Mouse (Mus musculus): Measurements from ENCODE around the gene Inpp4b.

Gene Inpp4b

GRCm38 (mm10) chr8:81827306-81827913, 485.1 kb downstream of the Inpp4b start:
- DNase-seq (ENCODE audit: extremely low read depth, low read depth), result no peak

GRCm38 (mm10) chr8:81831430-81831829, 489.1 kb downstream of the Inpp4b start:
- no peak for DNase-seq (ENCODE audit: extremely low read depth, low read depth)

- DNase-seq (ENCODE audit: extremely low read depth, low read depth), result no peak
These were observed 491.5 kb downstream of the Inpp4b start for GRCm38 (mm10) chr8:81833852-81834251.

GRCm38 (mm10) chr8:81840512-81840911, 498.2 kb downstream of the Inpp4b start:
- no peak for DNase-seq (ENCODE audit: extremely low read depth, low read depth)

- no peak for DNase-seq (ENCODE audit: extremely low read depth, low read depth)
These were observed 502.0 kb downstream of the Inpp4b start for GRCm38 (mm10) chr8:81844104-81844982.

GRCm38 (mm10) chr8:81847929-81848328, 505.6 kb downstream of the Inpp4b start:
- no peak for DNase-seq (ENCODE audit: extremely low read depth, low read depth)

- DNase-seq (ENCODE audit: extremely low read depth, low read depth), result no peak
These were observed 507.6 kb downstream of the Inpp4b start for GRCm38 (mm10) chr8:81849976-81850375.

- DNase-seq (ENCODE audit: extremely low read depth, low read depth), result no peak
These were observed 510.8 kb downstream of the Inpp4b start for GRCm38 (mm10) chr8:81853184-81853583.

GRCm38 (mm10) chr8:81854543-81854942, 512.2 kb downstream of the Inpp4b start:
- no peak for DNase-seq (ENCODE audit: extremely low read depth, low read depth)

- no peak for DNase-seq (ENCODE audit: extremely low read depth, low read depth)
These were observed 512.7 kb downstream of the Inpp4b start for GRCm38 (mm10) chr8:81855009-81855408.

- no peak for DNase-seq (ENCODE audit: extremely low read depth, low read depth)
These were observed 513.8 kb downstream of the Inpp4b start for GRCm38 (mm10) chr8:81856120-81856519.

- no peak for DNase-seq (ENCODE audit: extremely low read depth, low read depth)
These were observed 514.3 kb downstream of the Inpp4b start for GRCm38 (mm10) chr8:81856608-81857007.

- DNase-seq (ENCODE audit: extremely low read depth, low read depth), result no peak
These were observed 516.0 kb downstream of the Inpp4b start for GRCm38 (mm10) chr8:81858393-81858792.

- no peak for DNase-seq (ENCODE audit: extremely low read depth, low read depth)
These were observed 517.4 kb downstream of the Inpp4b start for GRCm38 (mm10) chr8:81859805-81860204.

GRCm38 (mm10) chr8:81861311-81861710, 519.0 kb downstream of the Inpp4b start:
- DNase-seq (ENCODE audit: extremely low read depth, low read depth), result no peak

- DNase-seq (ENCODE audit: extremely low read depth, low read depth), result no peak
These were observed 520.4 kb downstream of the Inpp4b start for GRCm38 (mm10) chr8:81862738-81863137.

- DNase-seq (ENCODE audit: extremely low read depth, low read depth), result no peak
These were observed 522.0 kb downstream of the Inpp4b start for GRCm38 (mm10) chr8:81864318-81864717.

- DNase-seq (ENCODE audit: extremely low read depth, low read depth), result no peak
These were observed 523.3 kb downstream of the Inpp4b start for GRCm38 (mm10) chr8:81865664-81866063.

- no peak for DNase-seq (ENCODE audit: extremely low read depth, low read depth)
These were observed 524.7 kb downstream of the Inpp4b start for GRCm38 (mm10) chr8:81867020-81867419.

GRCm38 (mm10) chr8:81870466-81870865, 528.1 kb downstream of the Inpp4b start:
- no peak for DNase-seq (ENCODE audit: extremely low read depth, low read depth)

GRCm38 (mm10) chr8:81880071-81880470, 537.7 kb downstream of the Inpp4b start:
- no peak for DNase-seq (ENCODE audit: extremely low read depth, low read depth)

GRCm38 (mm10) chr8:81884195-81884594, 541.8 kb downstream of the Inpp4b start:
- no peak for DNase-seq (ENCODE audit: extremely low read depth, low read depth)

- DNase-seq (ENCODE audit: extremely low read depth, low read depth), result no peak
These were observed 546.5 kb downstream of the Inpp4b start for GRCm38 (mm10) chr8:81888843-81889242.
